Mouse (Mus musculus): ENCODE results near the gene Upb1.

- TF ChIP-seq HCFC1 (IDR thresholded peaks at IDR 0.05; ENCODE audit: borderline replicate concordance, insufficient read depth, low read length) (no peak), CHD2 (IDR thresholded peaks at IDR 0.05; ENCODE audit: low read depth, low read length) (no peak), ZC3H11A (IDR thresholded peaks at IDR 0.05; ENCODE audit: borderline replicate concordance, low read depth, low read length) (no peak)
Observed at GRCm38 (mm10) chr10:75457852-75458251, 56.9 kb downstream of the Upb1 start.

Measured in ES-E14 (cell line).